Mouse (Mus musculus) cerebellum, adult 11-12 months (tissue): ENCODE data around the gene Obsl1.
A peak's percentile ranks its signal among the peaks of the same experiment; 100 is the strongest.

Source experiments
- DNase-seq: peaks from one replicate; pipeline ENCODE4 v3.0.0; 2022

Gene Obsl1

DNA sequence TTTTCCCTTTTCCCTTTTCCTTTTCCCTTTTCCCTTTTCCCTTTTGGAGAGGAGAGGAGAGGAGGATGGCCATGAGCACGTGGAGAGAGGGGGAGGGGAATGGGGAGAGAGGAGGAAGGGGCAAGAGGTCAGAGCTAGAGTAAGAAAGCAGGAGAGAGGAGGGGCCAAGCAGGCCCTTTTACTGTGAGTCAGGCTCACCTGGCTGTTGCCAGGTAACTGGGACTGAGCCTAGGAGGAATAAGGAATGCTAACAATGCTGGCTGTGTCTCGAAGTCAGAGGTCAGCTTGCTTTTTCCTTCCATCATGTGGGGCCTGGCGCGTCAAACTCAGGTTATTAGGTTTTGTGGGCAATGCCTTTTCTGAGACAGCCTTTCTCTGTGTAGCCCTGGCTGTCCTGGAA, 11.7 kb upstream of the Obsl1 start:
- DNase-seq, result no peak

DNA sequence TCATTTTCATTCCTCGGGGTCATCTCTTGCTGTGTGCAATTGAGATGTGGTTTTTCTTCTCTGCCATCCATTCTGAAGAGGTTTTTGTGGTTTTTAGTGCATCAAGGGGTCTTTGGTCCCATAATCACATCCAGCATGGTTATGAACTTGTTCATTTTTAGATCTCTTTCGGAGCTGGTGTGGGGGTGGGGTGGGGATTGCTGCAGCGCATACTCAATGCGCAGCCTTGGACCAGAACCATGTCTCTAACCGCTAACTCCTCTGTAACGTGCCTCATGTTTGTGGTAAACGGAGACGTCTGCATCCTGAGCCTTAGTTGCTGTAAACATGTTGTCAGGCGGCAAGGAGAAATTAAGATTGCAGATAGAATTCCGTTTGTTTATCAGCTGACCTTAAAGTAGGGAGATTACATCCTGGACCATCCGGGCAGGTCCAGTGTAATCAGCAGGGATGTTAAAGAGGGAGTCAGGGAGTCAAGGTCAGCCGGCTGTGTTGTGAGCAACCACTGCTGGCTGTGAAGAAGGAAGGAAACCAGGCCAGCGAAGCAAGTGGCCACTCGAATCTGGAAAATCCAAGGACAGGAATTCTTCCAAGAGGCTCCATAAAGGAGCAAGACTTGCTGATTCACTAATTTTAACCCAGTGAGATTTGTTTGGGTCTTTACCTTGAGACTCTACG, 10.6 kb upstream of the Obsl1 start:
- no peak for DNase-seq

- DNase-seq, result no peak
Measured at GRCm38 (mm10) chr1:75512550-75512949, 6.3 kb upstream of the Obsl1 start.

GRCm38 (mm10) chr1:75511437-75512210, 5.4 kb upstream of the Obsl1 start:
- DNase-seq, result no peak

GRCm38 (mm10) chr1:75510154-75510553, 3.9 kb upstream of the Obsl1 start:
- no peak for DNase-seq

GRCm38 (mm10) chr1:75509586-75509985, 3.3 kb upstream of the Obsl1 start:
- no peak for DNase-seq

- peak; percentile 57 for DNase-seq
Measured at GRCm38 (mm10) chr1:75507006-75507405, 754 bp upstream of the Obsl1 start, which contains the start of gene Inha. TSS of gene Inha (plus strand) at chr1:75507077.

DNA sequence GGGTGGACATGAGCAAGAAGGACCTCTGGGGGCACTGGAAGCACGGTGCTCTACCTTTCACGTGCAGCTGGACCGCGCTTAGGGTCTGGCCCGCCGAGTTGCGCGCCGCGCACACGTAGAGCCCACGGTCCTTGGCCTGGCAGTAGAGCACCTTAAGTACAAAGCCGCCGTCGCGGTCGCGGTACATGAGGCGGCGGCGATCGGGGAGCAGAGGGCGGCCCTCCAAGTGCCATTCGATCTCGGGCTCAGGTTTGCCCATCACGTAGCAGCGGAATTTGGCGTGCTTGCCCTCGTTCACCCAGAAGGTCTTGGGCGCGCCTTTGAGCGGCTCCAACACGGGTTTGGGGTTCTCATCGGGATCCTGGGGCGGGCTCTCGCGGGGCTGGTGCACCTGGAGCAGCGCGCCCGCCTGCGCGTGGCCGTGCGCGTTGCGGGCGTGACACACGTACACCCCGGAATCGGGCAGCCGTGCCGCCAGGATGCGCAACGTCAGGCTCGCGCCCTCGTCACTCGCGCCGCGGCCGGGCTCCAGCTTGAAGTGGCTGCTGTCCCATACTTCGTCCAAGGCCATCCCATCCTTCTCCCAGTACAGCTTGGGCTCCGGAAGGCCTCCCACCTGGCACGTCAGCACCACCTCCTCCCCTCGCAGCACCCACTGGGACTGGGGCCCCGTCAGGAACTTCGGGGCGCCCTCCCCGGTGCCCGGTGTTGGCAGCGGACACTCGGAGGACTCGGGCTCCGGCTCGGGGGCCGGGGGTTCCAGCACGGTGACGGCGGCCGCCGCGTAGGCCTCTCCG, 895 bp downstream of the Obsl1 start:
- DNase-seq, result peak; percentile 91

DNA sequence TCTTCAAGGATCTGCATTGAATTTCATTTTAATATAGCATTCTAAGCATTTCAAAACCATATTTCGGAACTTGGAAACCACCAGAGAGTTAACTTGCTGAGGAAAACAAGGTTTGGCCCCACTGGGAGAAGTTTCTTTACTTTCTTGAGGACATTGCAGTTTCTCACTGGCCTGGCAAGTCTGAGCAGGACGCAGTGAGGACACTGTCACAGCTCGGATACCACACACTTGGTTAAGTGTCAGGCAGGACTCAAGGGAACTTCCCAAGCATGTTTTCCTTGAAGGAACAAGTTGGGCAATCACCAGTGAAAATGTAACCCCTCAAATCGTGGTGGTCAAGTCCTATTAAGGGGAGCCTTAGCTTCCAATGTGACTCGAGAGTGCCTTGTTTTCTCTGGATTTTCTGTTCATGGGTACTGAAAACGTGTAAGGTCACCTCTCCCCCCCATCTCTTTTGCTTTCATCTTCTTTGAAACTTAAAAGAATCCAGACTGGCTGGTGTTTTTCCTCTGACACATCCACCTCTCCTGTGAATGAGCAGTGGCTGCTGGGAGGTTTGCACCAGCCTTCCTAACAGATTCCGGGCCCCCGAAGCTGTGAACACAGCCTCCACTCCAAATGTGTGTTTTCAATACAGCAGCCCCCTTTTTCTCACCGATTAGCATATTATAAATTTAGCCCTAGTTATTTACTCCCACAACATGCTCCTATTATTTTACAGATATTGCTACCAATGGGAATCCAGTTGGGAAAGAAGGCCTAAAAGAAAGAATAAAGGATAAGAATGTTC, 1.8 kb downstream of the Obsl1 start:
- DNase-seq, result peak; percentile 12

GRCm38 (mm10) chr1:75503651-75503980, 2.6 kb downstream of the Obsl1 start:
- no peak for DNase-seq

- peak; percentile 41 for DNase-seq
Measured at GRCm38 (mm10) chr1:75502945-75503650, 3.2 kb downstream of the Obsl1 start.

DNA sequence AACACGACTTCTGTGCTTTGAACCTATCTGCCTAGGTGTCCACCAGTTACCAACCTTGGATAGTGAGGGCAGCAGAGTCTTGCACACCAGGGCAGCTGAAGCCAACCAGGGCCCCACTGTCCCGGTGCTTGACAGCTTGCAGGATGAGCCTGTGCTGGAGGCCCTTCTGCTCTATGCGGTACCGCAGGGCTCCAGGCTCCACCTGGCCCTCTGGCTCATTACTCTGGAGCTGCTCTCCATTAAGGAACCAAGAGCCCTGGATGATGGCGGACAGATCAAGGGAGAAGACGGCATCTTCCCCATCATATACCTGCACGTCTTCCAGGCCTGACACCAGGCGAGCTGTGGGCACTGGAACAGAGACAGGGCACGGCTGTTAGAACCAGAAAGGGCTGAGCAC, 4.3 kb downstream of the Obsl1 start:
- no peak for DNase-seq

DNA sequence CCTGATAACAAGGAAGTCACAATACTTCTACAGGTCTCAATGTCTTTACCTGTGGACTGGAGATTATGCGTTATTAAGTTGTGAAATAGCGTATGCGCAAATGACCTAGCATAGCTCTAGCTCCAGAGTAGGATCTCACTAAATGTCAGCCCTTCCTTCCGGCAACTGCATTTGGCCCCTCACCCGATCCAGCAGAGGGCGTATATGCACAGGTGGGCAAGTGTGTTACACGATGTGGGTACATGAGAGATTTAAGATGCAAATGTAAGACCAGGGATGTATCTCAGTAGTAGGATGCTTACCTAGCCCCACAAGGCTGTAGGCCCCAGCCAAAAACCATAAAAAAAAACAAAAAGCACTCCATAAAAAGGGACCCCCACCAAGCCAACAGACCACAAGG, 6.8 kb downstream of the Obsl1 start:
- no peak for DNase-seq

- no peak for DNase-seq
Measured at GRCm38 (mm10) chr1:75498897-75499296, 7.4 kb downstream of the Obsl1 start.

DNA sequence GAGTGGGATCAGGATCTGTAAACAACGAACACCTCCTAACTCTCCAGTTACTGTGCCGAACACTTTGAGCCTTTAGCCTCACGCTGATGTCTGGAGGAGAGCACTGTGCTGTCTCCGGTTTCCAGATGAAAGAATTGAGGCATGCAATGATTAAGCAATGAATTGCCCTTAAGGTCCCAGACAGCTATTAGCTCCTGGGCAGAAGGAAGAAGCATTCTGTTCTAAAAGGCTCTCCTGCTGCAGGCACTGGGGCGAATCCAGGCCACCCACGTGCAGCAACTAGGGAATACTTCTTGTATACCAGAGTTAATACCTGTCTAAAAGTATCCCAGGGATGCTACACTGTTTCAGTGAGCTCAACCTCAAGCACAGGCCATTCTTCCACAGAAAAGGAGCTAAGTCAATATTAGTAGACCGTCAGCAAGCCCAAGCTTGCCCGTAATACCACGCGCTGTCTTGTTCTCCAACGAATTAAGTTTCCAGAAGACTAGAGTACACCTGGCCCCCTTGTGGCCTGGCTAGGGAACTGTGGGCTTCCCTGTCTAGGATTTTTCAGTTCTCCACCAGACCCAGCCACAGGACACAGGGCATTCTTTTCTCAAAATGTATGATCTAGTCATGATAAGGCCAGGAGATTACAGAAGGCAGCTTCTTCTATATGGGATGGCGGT, 11.2 kb downstream of the Obsl1 start:
- peak; percentile 36 for DNase-seq

GRCm38 (mm10) chr1:75492579-75493170, 13.6 kb downstream of the Obsl1 start:
- DNase-seq, result no peak

DNA sequence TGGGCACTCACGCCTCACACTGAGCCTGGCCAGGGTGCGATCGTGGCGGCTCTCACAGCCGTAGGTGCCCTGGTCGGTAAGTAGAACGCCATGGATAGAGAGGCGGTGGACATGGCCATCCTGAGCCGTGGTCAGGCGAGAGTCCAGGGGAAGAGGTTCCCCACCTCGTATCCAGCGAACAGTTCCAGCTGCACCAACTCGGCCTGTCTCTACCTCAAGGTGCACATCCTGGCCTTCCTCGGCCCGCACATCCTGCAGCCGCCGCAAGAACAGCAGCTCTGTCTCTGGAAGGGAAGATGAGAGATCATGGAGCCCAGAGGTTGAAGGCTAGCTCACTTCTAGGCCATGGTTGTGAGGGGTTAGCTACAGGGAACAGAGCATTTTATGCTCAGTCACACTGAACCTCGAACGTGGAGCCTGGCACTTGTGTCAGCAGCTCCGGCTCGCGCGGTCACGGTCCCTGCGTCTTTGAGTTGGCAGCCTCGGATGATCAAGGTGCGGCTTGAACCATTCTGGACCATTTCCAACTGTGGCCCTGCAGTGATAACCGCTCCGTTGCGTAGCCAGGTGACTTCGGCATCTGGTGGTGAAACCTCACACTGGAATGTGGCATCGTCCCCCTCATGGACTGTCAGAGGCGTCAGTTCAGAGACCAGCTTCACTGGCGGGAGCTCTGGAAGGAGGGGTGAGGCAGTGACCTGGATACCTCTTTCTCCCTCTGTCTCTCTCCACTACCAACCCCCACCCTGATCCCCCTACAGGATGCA, 15.3 kb downstream of the Obsl1 start:
- peak; percentile 24 for DNase-seq

GRCm38 (mm10) chr1:75487405-75488161, 18.7 kb downstream of the Obsl1 start:
- DNase-seq, result peak; percentile 84

- DNase-seq, result peak; percentile 52
Measured at GRCm38 (mm10) chr1:75487040-75487404, 19.2 kb downstream of the Obsl1 start.

- DNase-seq, result peak; percentile 64
Measured at GRCm38 (mm10) chr1:75486561-75486960, 19.7 kb downstream of the Obsl1 start.
